Mouse (Mus musculus) midbrain, embryonic 15.5 days (tissue): Measurements from ENCODE around the gene Cd209e. TPM values are rescaled to one million over a fixed set of nuclear protein-coding genes. Genes with fewer than 3 reads are reported as not detected.
"Not testable (repeated sequence)": the region's sequence is repeated elsewhere in the genome, so short reads cannot be mapped to it uniquely, and the experiment has no call there.

ENCODE experiments used
- ATAC-seq: fragments of 200-750 bp; cut with Nextera tagmentation; replicated peaks from 2 replicates; pipeline ENCODE4 v1.8.0; 2017; ENCODE audit warnings: moderate TSS enrichment
- H3K27ac ChIP-seq: fragments of 300-500 bp; sonication (generic); 2 replicates; pipeline ENCODE4 v1.5.1; 2015; ENCODE audit warnings: mild to moderate bottlenecking, inconsistent platforms
- H3K27me3 ChIP-seq: fragments of 300-500 bp; sonication (generic); replicated peaks from 2 replicates; pipeline ENCODE4 v1.6.1; 2015; ENCODE audit warnings: inconsistent platforms
- H3K36me3 ChIP-seq: fragments of 300-500 bp; sonication (generic); replicated peaks from 2 replicates; pipeline ENCODE4 v1.6.1; 2015; ENCODE audit warnings: inconsistent platforms
- H3K4me1 ChIP-seq: fragments of 300-500 bp; sonication (generic); 2 replicates; pipeline ENCODE4 v1.6.1; 2015; ENCODE audit warnings: inconsistent platforms
- H3K4me2 ChIP-seq: fragments of 300-500 bp; sonication (generic); 2 replicates; pipeline ENCODE4 v1.6.1; 2015; ENCODE audit warnings: inconsistent platforms, mild to moderate bottlenecking, moderate library complexity
- H3K4me3 ChIP-seq: fragments of 300-500 bp; sonication (generic); 2 replicates; pipeline ENCODE4 v1.5.1; 2015; ENCODE audit warnings: mild to moderate bottlenecking, inconsistent platforms
- H3K9ac ChIP-seq: fragments of 300-500 bp; sonication (generic); 2 replicates; pipeline ENCODE4 v1.6.1; 2015; ENCODE audit warnings: mild to moderate bottlenecking, inconsistent platforms
- H3K9me3 ChIP-seq: fragments of 300-500 bp; sonication (generic); 2 replicates; pipeline ENCODE4 v1.6.1; 2016; ENCODE audit warnings: inconsistent platforms
- WGBS: fragments of 180-500 bp; shearing (Covaris S2); methylation state at CpG from one replicate; pipeline ENCODE4 v1.1.7; 2015; ENCODE audit warnings: mixed read lengths; 5-methylcytosine and 5-hydroxymethylcytosine counted together
- polyA plus RNA-seq: library from polyadenylated mRNA; unstranded; fragments of >200 nt; fragmentation: Nextera tagmentation; extraction: Ambion mirVana; gene quantifications from 2 replicates; pipeline ENCODE4 v1.2.1, GENCODE M21; 2015

Cd209e gene
- not detected in 2 replicates for polyA plus RNA-seq

GRCm38 (mm10) chr8:3854209-3854608, at the start of gene Cd209e:
TSS of gene Cd209e (minus strand) at chr8:3854309.
- Histone ChIP-seq H3K9me3 (peaks cover 18% of the 10 kb centered on the region; the same call in 1 of the 2 replicates), H3K27me3 (no peaks in the 10 kb centered on the region), H3K4me2 (no peak within 1 kb of the TSS), H3K9ac (no peak within 1 kb of the TSS), H3K4me1 (no peaks in the 10 kb centered on the region), H3K4me3 (no peak within 1 kb of the TSS), H3K27ac (no peak within 1 kb of the TSS), H3K36me3 (no peaks in the 10 kb centered on the region)
- ATAC-seq = no peak
- WGBS = 72% methylated on average over 2 of the region's 2 CpGs

GRCm38 (mm10) chr8:3878455-3878854, 24.3 kb upstream of the Cd209e start, which contains the start of gene Cd209d:
TSS of gene Cd209d (minus strand) at chr8:3878555.
- WGBS = 76% methylated on average over 4 of the region's 4 CpGs
- H3K36me3 ChIP-seq = no peaks in the 10 kb centered on the region

GRCm38 (mm10) chr8:3876121-3876520, 22.0 kb upstream of the Cd209e start:
- H3K27me3 ChIP-seq = no peaks in the 10 kb centered on the region
- WGBS = 85% methylated on average over 2 of the region's 2 CpGs

More at GRCm38 (mm10) chr8:3878455-3878854, 24.3 kb upstream of the Cd209e start, which contains the start of gene Cd209d:
- Histone ChIP-seq H3K4me2 (no peak within 1 kb of the TSS), H3K4me1 (no peaks in the 10 kb centered on the region), H3K4me3 (no peak within 1 kb of the TSS), H3K27ac (no peak within 1 kb of the TSS), H3K9ac (no peak within 1 kb of the TSS), H3K9me3 (peaks cover 3% of the 10 kb centered on the region; the same call in 1 of the 2 replicates), H3K27me3 (no peaks in the 10 kb centered on the region)
- no peak for ATAC-seq

GRCm38 (mm10) chr8:3862736-3863135, 8.6 kb upstream of the Cd209e start:
- not testable (repeated sequence) for H3K36me3 ChIP-seq, H3K4me1 ChIP-seq, H3K27me3 ChIP-seq, H3K4me2 ChIP-seq, H3K27ac ChIP-seq, H3K4me3 ChIP-seq, H3K9me3 ChIP-seq, ATAC-seq, H3K9ac ChIP-seq

More at GRCm38 (mm10) chr8:3876121-3876520, 22.0 kb upstream of the Cd209e start:
- no peaks in the 10 kb centered on the region for H3K36me3 ChIP-seq
- no peak overlapping the region for H3K9ac ChIP-seq
- no peak for ATAC-seq
- no peaks in the 10 kb centered on the region for H3K4me1 ChIP-seq
- H3K4me2 ChIP-seq = no peak overlapping the region
- no peak overlapping the region for H3K27ac ChIP-seq
- H3K4me3 ChIP-seq = no peak overlapping the region
- H3K9me3 ChIP-seq = peaks cover 5% of the 10 kb centered on the region; the same call in 1 of the 2 replicates

- no peak overlapping the region for H3K27ac ChIP-seq
- H3K36me3 ChIP-seq = no peaks in the 10 kb centered on the region
- no peaks in the 10 kb centered on the region for H3K4me1 ChIP-seq
- no peak overlapping the region for H3K4me3 ChIP-seq
- no peaks in the 10 kb centered on the region for H3K27me3 ChIP-seq
- 88% methylated on average over 14 of the region's 14 CpGs for WGBS
- H3K9me3 ChIP-seq = peaks cover 17% of the 10 kb centered on the region
- no peak overlapping the region for H3K9ac ChIP-seq
- ATAC-seq = no peak
- no peak overlapping the region for H3K4me2 ChIP-seq
These were observed 51.0 kb downstream of the Cd209e start for GRCm38 (mm10) chr8:3803091-3803490.

Other genes starting within 250 kb of the Cd209e start
- 54.2 and 58.7 TPM in 2 replicates for gene Xab2, start 233.0 kb downstream of the Cd209e start, polyA plus RNA-seq
- gene Pet100, start 232.8 kb downstream of the Cd209e start, polyA plus RNA-seq = 73.4 and 84.0 TPM in 2 replicates
- gene Pcp2, start 228.8 kb downstream of the Cd209e start, polyA plus RNA-seq = 2.3 and 6.0 TPM in 2 replicates
- 40.5 and 52.9 TPM in 2 replicates for gene Stxbp2, start 223.4 kb downstream of the Cd209e start, polyA plus RNA-seq
- 0.37 and 0.57 TPM in 2 replicates for gene Retn, start 198.5 kb downstream of the Cd209e start, polyA plus RNA-seq
- gene Mcemp1, start 188.6 kb downstream of the Cd209e start, polyA plus RNA-seq = 0.15 and 0.26 TPM in 2 replicates
- gene Fcor, start 181.9 kb downstream of the Cd209e start, polyA plus RNA-seq = 18.3 and 19.0 TPM in 2 replicates
- gene Trappc5, start 178.0 kb downstream of the Cd209e start, polyA plus RNA-seq = 66.6 and 68.4 TPM in 2 replicates
- 0.41 and 0.57 TPM in 2 replicates for gene Fcer2a, start 160.1 kb downstream of the Cd209e start, polyA plus RNA-seq
- gene Clec4g, start 133.7 kb downstream of the Cd209e start, polyA plus RNA-seq = not detected in 2 replicates
- gene Cd209a, start 105.3 kb downstream of the Cd209e start, polyA plus RNA-seq = 0.23 TPM in 1 of 2 replicates, not detected in the other
- gene Cd209d, start 24.2 kb upstream of the Cd209e start, polyA plus RNA-seq = not detected in 2 replicates
- not detected in 2 replicates for gene Cd209b, start 72.5 kb upstream of the Cd209e start, polyA plus RNA-seq
- gene Cd209c, start 100.4 kb upstream of the Cd209e start, polyA plus RNA-seq = 0.57 and 0.80 TPM in 2 replicates